Mouse (Mus musculus): Measurements from ENCODE around the gene Smyd3.

The Smyd3 gene

DNA sequence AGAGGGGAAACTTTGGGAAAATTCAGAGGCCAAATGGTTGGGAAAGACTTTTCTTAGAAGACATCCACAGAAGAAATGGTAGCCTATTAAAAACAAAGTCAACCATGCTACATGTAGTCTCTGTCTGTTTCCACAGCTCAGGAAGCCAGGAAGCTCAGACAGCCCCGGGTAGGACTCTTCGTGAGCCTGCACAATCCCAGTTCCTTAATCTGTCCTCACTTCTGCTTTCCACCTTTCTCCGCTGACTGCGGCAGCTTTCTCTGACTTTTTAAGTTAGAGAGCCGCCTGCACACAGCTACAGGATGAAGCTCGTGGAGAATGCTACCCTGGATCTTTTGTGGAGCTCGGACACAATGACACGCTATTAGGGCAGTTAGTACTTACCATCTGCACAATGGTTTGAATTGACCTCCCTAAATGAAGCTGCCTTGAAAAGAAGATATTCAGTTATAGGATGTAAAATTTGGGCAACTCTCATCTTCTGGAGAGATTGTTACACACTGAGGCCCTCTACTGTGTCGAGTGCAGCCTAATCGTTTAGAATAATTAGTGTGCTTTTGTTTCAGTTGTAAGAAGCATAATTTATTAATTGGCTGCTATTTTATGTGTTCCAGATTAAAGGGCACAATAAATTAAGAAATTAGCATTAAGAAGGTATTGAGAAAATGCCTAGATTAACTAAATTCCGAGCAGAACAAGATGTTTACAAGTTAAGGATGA is 444.7 kb downstream of the Smyd3 start:
- intact Hi-C loops (cut with DNase I): no loop called here

DNA sequence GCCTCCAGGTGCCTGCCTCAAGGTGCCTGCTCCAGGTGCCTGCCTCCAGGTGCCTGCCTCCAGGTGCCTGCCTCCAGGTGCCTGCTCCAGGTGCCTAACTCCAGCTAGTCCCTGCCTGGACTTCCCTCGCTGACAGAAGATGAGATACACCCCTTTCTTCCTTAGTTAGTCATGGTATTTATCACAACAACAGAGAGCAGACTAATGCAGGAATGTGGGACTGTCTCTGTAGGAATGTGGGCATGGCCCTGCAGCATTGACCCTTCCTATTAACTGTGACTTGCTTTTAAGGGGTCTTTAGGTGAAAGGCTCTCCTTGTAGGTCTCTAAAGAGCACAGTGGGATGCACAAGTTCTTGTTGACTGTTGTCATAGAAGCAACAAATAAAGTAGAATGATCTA is 445.4 kb downstream of the Smyd3 start:
- intact Hi-C loops (cut with DNase I): no loop called here

DNA sequence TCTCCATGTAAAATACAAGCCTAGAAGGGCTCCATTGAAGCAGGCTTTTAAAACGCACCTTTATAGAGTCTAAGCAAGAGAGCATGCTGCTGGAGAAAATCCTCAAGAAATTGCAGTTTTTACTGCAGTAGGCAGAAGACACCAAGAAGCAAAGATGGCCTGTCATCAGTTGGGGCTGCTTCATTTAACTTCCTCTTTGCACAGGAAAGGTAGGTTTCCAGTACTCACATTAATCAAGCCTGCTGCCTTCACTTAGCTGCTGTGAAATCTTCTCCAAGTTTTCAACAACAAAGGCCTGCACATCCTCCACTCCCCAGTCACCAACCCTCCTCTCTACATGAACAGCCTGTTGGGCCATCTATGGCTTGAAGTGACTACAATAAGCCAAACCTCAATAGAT is 448.9 kb downstream of the Smyd3 start:
- intact Hi-C loops (cut with DNase I): no loop called here

DNA sequence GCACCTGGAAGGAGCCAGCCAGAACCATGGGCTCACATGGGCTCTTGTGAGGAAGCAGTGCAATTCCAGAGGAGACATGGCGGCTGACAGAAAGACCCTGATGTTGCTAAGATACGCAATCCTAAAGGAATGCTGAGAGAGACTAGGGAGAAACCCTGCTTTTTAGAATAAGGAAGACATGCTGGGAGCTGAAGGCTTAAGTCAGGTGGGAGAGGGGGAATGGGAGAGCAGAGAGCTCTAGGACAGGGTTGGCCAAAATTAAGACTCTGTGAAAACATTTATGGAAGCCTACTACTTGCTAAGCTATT is 452.6 kb downstream of the Smyd3 start:
- intact Hi-C loops (cut with DNase I): no loop called here

DNA sequence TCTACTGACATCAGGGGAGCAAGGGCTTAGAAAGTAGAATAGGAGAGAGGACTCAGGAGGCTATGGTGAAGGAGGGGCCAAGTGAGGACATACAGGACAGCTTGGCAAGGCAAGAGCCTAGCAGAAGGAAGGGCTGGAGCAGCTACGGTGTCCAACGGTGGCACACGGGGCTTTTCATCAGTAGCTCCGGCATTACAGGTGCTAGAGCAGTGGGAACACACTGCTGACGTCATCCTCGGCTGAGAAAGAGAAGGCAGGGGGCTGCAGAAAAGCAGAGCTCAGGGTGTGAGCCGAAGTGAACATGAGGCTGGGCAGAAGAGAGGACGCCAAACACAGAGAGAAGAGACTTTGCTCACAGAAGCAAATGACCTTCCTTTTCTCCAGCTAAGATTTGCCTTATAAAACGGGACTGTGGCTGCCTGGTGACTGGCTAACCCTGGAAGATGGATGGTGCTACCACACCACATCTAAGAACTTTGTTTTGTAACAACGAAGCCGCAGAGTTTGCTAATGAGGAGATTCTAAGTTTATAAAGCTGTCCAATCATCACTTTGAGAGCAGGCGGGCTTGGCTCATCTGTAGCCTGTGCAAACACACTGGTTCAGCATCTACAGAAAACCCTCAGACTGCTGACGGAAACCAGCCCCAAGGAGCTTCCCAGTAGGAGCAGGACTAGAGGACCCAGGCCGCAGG is 453.1 kb downstream of the Smyd3 start:
- intact Hi-C loops (cut with DNase I): no loop called here

DNA sequence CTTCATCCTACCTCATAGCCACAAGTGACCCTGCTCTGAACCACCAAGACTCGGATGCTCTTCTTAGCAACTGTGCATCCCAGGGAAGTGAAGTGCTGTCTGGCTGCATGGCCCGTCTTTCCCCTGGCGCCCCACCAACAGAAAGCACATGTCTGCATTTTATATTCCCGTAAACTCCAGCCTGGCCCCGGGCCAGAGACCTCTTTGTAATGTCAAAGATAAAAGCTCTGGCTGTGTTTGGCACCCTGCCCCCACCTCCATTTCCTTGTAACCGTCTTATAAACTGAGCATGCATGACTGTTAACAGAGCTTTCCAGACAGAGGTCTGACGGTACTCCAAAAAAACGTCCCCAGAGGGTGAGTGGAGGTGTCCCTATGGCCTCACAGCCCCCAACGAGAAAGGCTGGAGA is 456.1 kb downstream of the Smyd3 start:
- intact Hi-C loops (cut with DNase I): no loop called here

DNA sequence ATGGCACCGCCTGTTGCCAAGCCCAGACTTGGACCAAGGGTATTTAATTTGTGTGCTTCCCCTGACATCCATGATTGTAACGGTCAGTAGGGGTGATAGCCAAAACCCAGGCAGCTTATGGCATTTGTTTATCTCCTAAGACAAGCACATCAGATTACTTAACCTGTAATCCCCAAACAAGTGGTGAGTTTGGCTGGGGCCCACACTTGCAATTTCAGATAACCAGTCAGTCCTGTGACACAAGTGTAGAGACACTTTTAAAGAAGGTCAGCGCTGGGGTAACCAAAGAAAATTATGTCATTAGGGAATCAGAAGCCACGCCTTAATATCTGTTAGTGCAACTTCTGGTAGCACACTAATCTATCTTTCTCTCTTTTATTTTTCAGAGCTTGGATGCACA is 456.8 kb downstream of the Smyd3 start:
- intact Hi-C loops (cut with DNase I): no loop called here

DNA sequence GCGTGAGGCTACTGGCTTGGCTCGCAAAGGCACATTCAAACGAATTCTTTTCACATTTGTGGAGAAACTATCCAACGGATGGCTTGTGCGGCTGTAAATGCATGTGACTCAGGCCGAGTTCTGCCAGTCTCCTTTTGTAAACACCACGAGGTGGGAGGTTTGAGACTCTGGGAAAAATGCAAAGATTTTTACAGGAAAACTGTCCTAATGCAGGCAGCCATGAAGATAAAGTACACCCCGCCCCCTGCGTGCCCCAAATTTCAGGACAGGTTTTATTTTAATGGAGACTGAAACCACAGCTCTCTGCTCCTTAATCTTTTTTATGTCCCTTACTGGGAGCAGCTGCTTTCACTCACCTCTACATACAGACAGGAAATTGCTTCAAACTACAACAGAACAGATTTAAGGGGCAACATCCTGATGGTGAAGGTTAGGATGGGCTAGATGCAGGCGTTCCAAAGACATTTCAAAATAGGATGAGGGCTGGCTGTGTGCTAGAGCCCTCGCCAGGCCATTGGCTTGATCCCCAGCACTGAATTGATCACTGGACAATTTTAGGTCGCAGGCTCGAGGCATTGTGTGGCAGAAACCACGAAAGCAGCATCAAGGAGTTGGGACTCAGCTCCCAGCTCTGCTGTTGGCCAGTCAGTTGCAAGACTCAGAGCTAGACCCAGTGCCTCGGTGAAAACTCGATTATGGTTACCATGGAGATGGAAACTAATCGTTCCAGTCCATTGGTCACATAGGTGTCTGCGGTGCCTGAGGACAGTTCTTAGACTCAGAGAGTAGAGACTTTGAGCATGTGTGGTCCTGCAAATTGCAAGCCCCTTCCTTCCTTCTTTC is 457.5 kb downstream of the Smyd3 start:
- intact Hi-C loops (cut with DNase I): no loop called here

DNA sequence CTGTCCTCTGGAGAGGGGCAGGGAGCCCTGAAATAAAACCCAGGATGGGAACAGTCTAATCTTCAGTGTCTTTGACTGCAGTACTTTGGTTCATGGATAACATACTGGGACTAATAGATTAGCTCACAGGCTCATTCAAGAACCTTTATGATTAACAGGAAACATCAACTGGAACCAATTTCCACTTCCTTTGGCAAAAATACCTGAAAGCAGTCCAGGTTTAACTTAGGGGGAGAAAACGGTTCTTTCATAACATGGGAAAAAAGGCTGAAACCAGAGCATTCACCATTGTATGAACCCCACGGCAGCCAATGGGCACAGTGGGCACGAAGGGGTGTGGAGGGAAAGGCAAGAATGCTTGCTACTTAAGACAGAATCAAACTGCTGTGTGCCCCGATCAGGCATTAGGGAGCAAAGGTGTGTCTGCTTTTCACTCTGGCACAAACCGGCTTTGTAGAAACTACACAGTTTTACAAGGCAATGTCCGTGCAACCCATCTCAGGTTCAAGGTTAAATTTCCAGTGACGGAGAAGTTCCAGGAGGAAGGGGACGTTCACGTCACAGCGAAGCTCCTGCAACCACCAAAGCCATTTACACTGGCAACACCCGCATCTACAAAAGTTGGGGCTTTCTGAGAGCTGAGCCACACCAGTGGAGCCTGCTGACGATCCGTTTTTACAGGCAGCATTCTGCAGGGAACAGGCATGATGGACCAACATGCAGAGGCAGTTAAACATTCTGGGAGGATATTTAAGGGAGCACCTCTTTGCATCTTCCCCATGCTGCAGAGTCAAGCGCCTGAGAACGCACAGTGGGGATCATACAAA is 458.3 kb downstream of the Smyd3 start:
- intact Hi-C loops (cut with DNase I): no loop called here

DNA sequence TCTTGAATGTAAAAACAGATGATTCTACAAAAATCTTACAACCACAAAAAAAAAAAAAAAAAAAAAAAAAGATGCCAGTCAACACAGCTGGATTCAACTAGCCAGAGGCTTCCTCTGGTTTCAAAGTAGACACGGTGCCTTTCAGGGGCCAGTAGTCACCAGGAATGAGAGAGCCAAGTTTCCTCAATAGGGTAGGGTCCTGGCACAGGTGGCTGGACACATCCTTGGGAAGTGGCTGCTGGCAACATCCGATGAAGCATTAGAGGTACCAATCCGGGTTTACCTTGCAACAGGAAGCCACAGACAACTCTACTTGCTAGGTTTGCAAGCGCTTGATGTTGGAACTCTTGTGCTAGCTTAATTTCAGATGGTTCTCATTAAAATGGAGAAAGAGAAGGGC is 459.2 kb downstream of the Smyd3 start:
- intact Hi-C loops (cut with DNase I): no loop called here

DNA sequence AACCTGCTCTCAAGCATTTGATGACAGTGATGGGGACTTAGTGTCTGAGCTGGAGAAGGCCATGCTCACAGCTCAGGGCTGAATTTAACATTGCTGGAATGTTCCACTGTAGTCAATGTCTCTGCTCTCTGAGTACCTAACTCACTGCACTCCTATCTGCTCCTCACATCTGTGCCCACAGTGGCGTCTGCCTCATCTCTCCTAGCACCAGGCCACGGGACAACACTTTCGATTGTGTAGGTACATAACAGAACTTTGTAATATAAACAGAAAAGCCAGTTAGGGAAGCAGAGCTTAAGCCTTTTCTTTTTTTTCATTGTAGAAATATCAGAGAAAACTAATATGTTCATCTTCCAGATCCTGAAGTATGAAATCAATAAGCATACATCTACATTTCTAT is 462.1 kb downstream of the Smyd3 start:
- intact Hi-C loops (cut with DNase I): no loop called here

DNA sequence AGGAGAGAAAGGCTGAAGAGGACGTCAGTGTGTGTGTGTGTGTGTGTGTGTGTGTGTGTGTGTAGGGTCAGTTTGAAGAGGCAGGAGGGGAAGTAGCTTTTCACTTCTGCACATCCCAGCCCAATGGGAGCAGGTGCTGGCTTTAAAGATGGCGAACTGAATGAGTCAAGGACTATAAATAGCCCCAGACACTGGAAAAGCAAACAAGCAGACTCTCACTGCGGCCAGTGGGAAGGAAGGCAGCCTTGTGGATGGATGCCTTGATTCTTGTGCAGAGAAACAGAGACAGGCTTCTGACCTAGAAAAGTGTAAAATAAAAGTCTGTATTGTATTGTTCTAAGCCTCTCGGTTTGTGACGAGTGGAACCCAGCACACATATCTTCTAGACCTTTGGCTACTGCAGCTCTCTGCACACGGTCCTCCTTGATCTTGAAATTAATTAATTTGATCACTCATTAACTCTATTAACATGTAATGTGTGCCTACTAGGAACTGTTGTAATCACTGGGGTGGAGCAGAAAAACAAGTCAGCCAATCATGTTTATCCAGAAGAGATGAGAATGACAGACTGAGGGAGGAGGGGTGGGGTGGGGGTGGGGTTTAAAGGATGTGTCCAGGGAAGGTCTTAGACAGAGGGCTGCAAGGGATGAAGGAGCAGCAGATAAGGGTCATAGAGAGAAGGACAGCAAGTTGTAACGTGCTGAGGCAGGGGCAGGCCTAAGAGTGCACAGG is 463.3 kb downstream of the Smyd3 start:
- intact Hi-C loops (cut with DNase I): no loop called here

DNA sequence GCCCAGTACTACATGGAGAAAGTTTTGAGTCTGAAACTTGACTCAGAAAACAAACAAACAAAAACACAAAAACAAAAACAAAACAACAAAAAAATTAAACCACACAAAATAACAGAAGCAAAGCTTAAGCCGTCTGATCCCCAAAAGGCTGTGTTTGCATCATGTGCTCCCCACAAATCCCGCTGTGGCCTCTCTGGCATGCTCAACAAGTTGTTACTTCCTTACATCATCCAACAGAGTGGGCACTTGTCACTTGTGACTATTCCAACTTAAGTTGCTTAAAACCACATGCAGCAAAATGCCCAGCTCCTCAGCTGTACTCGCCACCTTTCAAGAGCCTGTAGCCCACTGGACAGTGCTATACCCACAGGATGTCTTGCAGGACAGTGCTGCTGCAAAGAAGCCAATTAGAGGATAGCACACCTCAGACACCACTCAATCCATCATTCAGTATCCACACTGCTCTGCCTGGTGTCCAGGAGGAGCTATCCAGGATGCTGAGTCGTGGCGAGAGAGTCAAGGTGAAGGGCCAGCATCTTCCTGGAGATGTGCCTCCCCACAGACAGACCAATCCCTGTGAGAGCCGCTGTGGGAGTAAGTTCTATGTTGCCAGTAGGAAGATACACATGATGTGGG is 465.2 kb downstream of the Smyd3 start:
- intact Hi-C loops (cut with DNase I): no loop called here

DNA sequence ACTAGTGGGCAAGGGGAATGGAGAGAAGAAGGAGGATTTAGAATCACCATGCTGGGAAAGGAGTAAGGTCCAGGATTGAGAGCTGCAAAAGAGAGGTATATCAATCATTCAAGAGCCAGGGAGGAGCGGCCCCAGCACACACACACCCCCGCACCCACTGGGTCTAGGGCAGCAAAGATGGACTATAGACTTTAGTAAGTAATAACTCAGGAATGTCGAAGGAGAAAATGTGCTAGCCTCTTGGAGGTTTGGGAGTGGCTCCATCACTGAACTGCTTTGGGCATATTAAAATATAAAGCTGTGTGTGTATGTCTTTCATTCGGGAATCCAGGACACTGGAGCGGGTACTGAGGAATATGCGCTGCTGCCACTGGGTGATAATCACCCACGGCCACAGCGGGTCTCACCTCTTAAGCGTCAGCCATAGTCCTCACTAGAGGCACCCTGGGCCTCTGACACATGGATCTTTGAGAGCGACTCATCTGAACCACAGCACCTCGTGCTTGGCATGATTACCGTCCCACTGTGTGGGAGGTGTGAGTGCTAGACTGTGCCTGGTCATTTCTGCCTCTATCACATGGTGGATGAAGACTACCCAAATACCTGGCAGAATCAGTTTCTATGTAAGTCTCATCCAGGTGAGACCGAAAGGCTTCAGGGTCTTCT is 469.8 kb downstream of the Smyd3 start:
- intact Hi-C loops (cut with DNase I): no loop called here

DNA sequence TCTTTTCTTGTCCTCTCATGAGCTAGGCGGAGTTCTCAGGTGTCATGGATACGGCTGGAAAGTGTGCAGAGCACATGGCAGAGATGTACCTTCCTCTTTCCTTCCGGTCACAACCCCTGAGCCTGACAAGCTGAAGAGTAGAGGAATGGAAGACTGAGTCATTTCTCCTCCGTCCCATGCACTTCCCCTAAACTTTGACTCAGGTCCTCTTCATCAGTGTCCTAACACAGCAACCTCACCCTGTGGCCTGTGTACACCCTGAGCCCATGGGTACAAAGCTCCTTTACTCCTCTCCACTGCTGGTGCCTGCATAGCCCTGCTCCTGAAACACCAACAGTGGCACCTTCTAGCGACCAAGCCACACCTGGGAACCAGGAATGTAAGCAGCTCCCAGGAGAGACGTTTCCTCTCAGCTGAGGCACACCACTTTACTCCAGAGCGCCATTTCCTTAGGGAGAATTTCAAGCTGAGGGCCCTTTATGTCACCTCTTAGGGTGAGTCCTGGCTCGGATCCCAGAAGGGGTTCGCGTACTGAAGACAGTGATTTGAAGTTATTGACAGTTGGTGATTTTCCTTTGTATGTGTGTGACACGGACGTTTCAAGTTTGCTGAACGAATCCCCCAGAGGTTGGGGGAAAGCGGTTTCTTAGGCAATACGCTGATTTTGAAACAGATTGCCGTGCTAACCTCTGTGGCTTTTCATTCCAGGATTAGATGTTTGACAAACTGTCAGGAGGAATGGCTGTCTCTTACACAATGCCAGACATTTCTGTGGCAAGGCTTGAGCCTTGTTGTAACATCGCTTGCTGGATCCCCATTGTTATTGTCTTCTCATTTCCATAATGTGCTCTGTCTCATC is 471.8 kb downstream of the Smyd3 start:
- intact Hi-C loops (cut with DNase I): no loop called here

DNA sequence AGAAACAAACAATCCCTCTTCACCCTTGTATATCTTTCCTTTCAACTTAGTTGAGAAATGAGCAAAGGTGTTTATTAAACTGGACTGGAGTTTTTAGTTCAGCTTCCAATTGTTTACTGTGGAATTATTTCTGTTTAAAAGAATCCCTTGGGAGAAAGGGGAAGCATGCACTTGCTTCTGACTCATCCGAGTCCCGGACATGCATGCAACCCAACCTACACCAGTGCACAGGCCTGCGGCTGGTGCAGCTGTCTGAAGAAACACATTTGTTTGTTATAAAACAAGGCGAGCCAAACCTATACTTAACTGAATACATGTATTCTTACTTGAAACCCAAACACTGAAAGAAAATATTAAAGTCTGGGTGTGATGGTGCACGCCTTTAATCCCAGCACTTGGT is 473.7 kb downstream of the Smyd3 start:
- intact Hi-C loops (cut with DNase I): no loop called here

DNA sequence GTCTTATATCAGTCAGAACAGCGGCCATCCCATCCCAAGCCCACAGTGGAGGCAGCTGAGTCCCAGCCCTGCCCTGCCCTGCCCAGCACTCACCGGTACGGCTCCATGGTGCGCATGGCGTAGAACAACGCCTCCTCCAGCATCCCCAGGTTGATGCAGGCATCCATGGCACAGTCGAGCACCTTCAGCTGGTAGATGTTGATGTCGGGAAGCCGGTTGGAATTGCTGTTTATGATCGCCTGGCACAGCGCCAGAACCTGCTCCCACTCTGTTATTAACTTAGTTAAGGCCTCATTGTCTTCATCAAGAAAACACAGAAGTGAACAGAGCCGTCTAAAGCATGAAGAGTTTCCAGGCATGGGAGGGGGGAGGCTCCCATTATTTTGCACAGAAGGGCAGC is 474.2 kb downstream of the Smyd3 start:
- intact Hi-C loops (cut with DNase I): no loop called here

DNA sequence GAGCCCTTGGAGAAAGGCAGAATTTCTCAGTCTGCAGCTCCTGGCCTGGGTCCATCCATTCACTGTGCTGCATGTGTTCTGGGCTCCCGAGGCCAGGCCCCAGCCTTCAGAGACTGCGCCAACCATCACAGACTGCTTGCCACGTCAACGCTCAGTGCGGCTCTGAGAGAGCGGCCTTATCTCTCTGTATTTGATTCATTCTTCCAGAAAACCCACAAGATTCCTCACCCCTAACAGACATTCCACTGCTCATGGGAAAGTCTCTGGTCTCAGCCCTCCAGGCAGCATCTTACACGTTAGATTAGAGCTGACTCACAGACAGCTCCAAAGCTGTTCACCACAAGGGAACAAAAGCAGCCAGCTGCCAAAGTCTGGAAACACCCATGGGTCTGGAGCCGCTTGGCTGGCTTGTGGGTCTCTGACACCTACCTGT is 475.9 kb downstream of the Smyd3 start:
- intact Hi-C loops (cut with DNase I): no loop called here

Measured in adrenal gland (tissue).